Mouse (Mus musculus): ENCODE results near the gene Smarcc2. TPM values are rescaled to one million over a fixed set of nuclear protein-coding genes. Genes with fewer than 3 reads are reported as not detected.

Gene Smarcc2
- polyA plus RNA-seq, 1 experiment = 26.3 TPM

DNA sequence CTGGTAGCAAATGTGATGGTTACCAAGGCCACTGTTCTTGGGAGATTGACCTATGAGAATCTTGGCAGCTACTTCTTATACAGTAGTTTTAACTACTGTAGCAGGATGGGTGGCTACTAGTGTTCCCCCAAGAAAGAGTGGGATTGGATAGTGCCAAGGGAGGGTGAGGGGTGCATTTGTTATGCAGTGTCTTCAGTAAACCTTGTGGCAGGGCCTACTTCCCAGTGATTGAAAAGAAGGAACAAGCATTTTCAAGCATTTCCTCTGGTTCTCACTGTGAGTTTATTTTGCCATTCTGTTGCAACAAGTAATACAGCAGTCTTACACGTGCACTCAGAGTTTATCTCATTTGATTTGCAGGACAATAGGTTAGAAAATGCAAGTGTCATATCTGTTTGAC, 46.5 kb upstream of the Smarcc2 start:
- no peaks in the 10 kb centered on the region for H3K27me3 ChIP-seq (ENCODE audit: control insufficient read depth, insufficient read depth, low read length, poor library complexity, severe bottlenecking)
- H3K27ac ChIP-seq (ENCODE audit: insufficient read depth, low read length) = no peak overlapping the region
- H3K4me1 ChIP-seq (ENCODE audit: control insufficient read depth, insufficient read depth, low read length) = peaks cover 1% of the 10 kb centered on the region
- H3K9ac ChIP-seq (ENCODE audit: low read depth, poor library complexity, severe bottlenecking) = peak overlapping the region; percentile 77
- H3K36me3 ChIP-seq (ENCODE audit: control insufficient read depth, insufficient read depth, low read length, poor library complexity, severe bottlenecking) = peaks cover 15% of the 10 kb centered on the region
- no peak for TF ChIP-seq EP300 (IDR thresholded peaks at IDR 0.05; ENCODE audit: insufficient read depth, low read depth, low read length)
- TF ChIP-seq POLR2A (IDR thresholded peaks at IDR 0.05; ENCODE audit: insufficient read depth, low read length) = no peak
- no peak for TF ChIP-seq CTCF (IDR thresholded peaks at IDR 0.05; ENCODE audit: low read depth, low read length)
- H3K9me3 ChIP-seq (replicated peaks; ENCODE audit: control insufficient read depth, insufficient read depth, low read length, poor library complexity, severe bottlenecking) = no peaks in the 10 kb centered on the region
- no peak overlapping the region for H3K4me3 ChIP-seq (ENCODE audit: low read depth, low read length)

DNA sequence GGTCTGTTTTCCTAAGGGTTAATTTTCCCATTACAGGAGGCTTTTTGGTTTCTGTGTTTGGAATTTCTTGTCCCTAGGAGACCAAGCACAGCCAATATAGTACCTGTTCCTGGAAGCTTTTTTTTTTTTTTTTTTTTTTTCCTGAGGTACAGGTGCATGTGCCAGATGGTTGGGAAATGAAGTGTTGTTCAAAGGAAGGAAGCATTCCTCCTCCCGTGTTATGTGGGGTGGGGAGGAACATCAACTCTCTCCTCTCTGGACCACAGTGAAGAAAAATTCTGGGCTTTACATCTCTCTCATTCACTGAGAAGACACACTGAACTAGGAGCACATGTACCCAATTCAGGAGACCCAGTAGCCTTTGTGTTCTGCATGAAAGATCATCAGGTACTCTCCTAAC, 46.0 kb upstream of the Smarcc2 start:
- H3K4me3 ChIP-seq (ENCODE audit: low read depth, low read length) = no peak overlapping the region
- H3K36me3 ChIP-seq (ENCODE audit: control insufficient read depth, insufficient read depth, low read length, poor library complexity, severe bottlenecking) = peaks cover 15% of the 10 kb centered on the region
- TF ChIP-seq POLR2A (IDR thresholded peaks at IDR 0.05; ENCODE audit: insufficient read depth, low read length) = no peak
- no peak for TF ChIP-seq CTCF (IDR thresholded peaks at IDR 0.05; ENCODE audit: low read depth, low read length)
- no peak for TF ChIP-seq EP300 (IDR thresholded peaks at IDR 0.05; ENCODE audit: insufficient read depth, low read depth, low read length)
- H3K27me3 ChIP-seq (ENCODE audit: control insufficient read depth, insufficient read depth, low read length, poor library complexity, severe bottlenecking) = no peaks in the 10 kb centered on the region
- peaks cover 1% of the 10 kb centered on the region for H3K4me1 ChIP-seq (ENCODE audit: control insufficient read depth, insufficient read depth, low read length)
- H3K9ac ChIP-seq (ENCODE audit: low read depth, poor library complexity, severe bottlenecking) = no peak overlapping the region
- no peaks in the 10 kb centered on the region for H3K9me3 ChIP-seq (replicated peaks; ENCODE audit: control insufficient read depth, insufficient read depth, low read length, poor library complexity, severe bottlenecking)
- no peak overlapping the region for H3K27ac ChIP-seq (ENCODE audit: insufficient read depth, low read length)

DNA sequence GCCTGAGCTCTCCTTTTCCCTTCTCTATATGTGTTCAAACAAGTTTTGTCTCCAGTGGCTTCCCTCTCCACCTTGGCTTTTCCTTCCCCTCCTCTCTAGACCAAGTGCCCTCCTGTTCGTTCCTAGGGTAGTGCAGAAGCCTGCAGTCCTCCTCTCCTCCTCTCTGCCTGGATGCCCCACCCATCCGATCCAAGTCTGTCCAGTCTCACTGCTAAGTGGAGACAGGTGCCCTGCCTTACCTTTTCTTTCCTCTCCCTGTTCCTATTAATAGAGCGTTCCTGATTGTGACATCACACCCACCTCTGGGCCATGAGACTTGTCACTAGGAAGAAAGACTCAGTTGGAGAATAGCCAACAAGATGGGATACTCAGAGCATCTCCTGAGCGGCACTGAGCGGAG, 44.2 kb upstream of the Smarcc2 start:
- Histone ChIP-seq H3K9ac (ENCODE audit: low read depth, poor library complexity, severe bottlenecking) (no peak overlapping the region), H3K36me3 (ENCODE audit: control insufficient read depth, insufficient read depth, low read length, poor library complexity, severe bottlenecking) (peaks cover 21% of the 10 kb centered on the region), H3K27ac (ENCODE audit: insufficient read depth, low read length) (no peak overlapping the region), H3K9me3 (replicated peaks; ENCODE audit: control insufficient read depth, insufficient read depth, low read length, poor library complexity, severe bottlenecking) (no peaks in the 10 kb centered on the region), H3K4me3 (ENCODE audit: low read depth, low read length) (no peak overlapping the region), H3K27me3 (ENCODE audit: control insufficient read depth, insufficient read depth, low read length, poor library complexity, severe bottlenecking) (no peaks in the 10 kb centered on the region), H3K4me1 (ENCODE audit: control insufficient read depth, insufficient read depth, low read length) (no peaks in the 10 kb centered on the region)
- no peak for TF ChIP-seq POLR2A (IDR thresholded peaks at IDR 0.05; ENCODE audit: insufficient read depth, low read length)
- TF ChIP-seq CTCF (IDR thresholded peaks at IDR 0.05; ENCODE audit: low read depth, low read length) = no peak
- TF ChIP-seq EP300 (IDR thresholded peaks at IDR 0.05; ENCODE audit: insufficient read depth, low read depth, low read length) = no peak

DNA sequence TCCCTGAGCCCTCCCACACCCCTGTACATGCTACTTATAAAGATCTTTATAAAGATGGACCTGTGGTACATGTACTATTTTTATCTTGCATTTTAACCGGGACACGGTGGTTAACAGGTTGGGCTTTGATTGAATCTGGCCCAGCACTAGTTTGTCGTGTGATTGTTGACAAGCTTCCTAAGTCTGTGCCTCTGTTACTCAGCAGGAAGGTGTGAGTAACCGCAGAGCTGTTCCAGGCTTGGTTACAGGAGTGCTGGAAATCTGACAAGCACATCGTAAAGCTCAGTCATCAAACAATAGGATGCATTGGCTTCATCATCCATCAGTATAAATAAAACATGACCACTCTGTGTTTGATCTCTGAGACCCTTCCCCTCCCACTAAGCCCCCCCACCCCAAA, 36.6 kb upstream of the Smarcc2 start:
- peaks cover 22% of the 10 kb centered on the region for H3K36me3 ChIP-seq (ENCODE audit: control insufficient read depth, insufficient read depth, low read length, poor library complexity, severe bottlenecking)

DNA sequence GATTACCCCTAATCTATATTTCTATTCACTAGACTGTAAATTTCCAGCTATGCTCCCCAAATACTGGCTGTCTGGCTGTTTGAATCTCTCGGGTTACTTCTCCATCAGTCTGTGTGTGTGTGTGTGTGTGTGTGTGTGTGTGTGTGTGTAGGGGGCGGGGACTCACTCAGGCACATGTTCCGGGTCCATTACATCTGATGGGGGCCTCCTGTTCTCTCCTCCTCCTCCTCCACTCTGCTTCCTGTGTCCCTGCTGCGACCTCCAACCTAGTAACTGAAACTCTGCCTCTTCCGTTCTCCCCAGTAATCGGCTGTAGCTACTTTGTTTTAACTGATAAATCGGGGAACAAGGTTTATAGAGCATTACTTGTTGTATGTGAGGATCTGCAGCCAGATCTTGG, 34.4 kb upstream of the Smarcc2 start:
- no peaks in the 10 kb centered on the region for H3K9me3 ChIP-seq (replicated peaks; ENCODE audit: control insufficient read depth, insufficient read depth, low read length, poor library complexity, severe bottlenecking)
- H3K4me1 ChIP-seq (ENCODE audit: control insufficient read depth, insufficient read depth, low read length) = no peaks in the 10 kb centered on the region
- no peak overlapping the region for H3K9ac ChIP-seq (ENCODE audit: low read depth, poor library complexity, severe bottlenecking)
- no peaks in the 10 kb centered on the region for H3K27me3 ChIP-seq (ENCODE audit: control insufficient read depth, insufficient read depth, low read length, poor library complexity, severe bottlenecking)
- no peak overlapping the region for H3K4me3 ChIP-seq (ENCODE audit: low read depth, low read length)
- no peak overlapping the region for H3K27ac ChIP-seq (ENCODE audit: insufficient read depth, low read length)
- TF ChIP-seq EP300 (IDR thresholded peaks at IDR 0.05; ENCODE audit: insufficient read depth, low read depth, low read length) = no peak
- TF ChIP-seq CTCF (IDR thresholded peaks at IDR 0.05; ENCODE audit: low read depth, low read length) = no peak
- no peak for TF ChIP-seq POLR2A (IDR thresholded peaks at IDR 0.05; ENCODE audit: insufficient read depth, low read length)
- H3K36me3 ChIP-seq (ENCODE audit: control insufficient read depth, insufficient read depth, low read length, poor library complexity, severe bottlenecking) = peaks cover 23% of the 10 kb centered on the region

More for the DNA sequence above, 36.6 kb upstream of the Smarcc2 start:
- H3K27me3 ChIP-seq (ENCODE audit: control insufficient read depth, insufficient read depth, low read length, poor library complexity, severe bottlenecking) = no peaks in the 10 kb centered on the region
- no peak overlapping the region for H3K9ac ChIP-seq (ENCODE audit: low read depth, poor library complexity, severe bottlenecking)
- H3K27ac ChIP-seq (ENCODE audit: insufficient read depth, low read length) = no peak overlapping the region
- no peaks in the 10 kb centered on the region for H3K4me1 ChIP-seq (ENCODE audit: control insufficient read depth, insufficient read depth, low read length)
- no peak overlapping the region for H3K4me3 ChIP-seq (ENCODE audit: low read depth, low read length)
- no peaks in the 10 kb centered on the region for H3K9me3 ChIP-seq (replicated peaks; ENCODE audit: control insufficient read depth, insufficient read depth, low read length, poor library complexity, severe bottlenecking)
- no peak for TF ChIP-seq POLR2A (IDR thresholded peaks at IDR 0.05; ENCODE audit: insufficient read depth, low read length)
- no peak for TF ChIP-seq CTCF (IDR thresholded peaks at IDR 0.05; ENCODE audit: low read depth, low read length)
- no peak for TF ChIP-seq EP300 (IDR thresholded peaks at IDR 0.05; ENCODE audit: insufficient read depth, low read depth, low read length)

DNA sequence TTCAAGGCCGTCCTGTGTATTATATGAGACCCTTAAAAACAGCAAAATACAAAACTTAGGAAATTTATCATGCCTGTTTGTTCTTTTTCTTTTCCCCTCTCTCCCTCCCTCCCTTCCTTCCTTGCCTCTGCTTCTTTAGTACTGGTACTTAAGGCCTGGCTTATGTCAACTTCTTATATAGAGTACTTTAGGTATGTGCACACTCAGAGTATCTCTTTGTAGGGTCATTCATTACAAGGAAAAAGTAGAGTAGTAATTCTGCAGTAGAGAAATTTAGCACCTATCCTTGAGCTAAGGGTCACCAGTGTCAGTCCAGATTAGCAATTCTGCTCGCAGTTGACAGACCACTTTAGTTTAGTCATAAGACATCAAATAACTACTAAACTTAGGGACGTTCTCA, 33.8 kb upstream of the Smarcc2 start:
- H3K36me3 ChIP-seq (ENCODE audit: control insufficient read depth, insufficient read depth, low read length, poor library complexity, severe bottlenecking) = peaks cover 26% of the 10 kb centered on the region
- no peak overlapping the region for H3K9ac ChIP-seq (ENCODE audit: low read depth, poor library complexity, severe bottlenecking)
- H3K27ac ChIP-seq (ENCODE audit: insufficient read depth, low read length) = no peak overlapping the region
- H3K27me3 ChIP-seq (ENCODE audit: control insufficient read depth, insufficient read depth, low read length, poor library complexity, severe bottlenecking) = no peaks in the 10 kb centered on the region
- TF ChIP-seq EP300 (IDR thresholded peaks at IDR 0.05; ENCODE audit: insufficient read depth, low read depth, low read length) (no peak), CTCF (IDR thresholded peaks at IDR 0.05; ENCODE audit: low read depth, low read length) (no peak), POLR2A (IDR thresholded peaks at IDR 0.05; ENCODE audit: insufficient read depth, low read length) (no peak)
- H3K4me1 ChIP-seq (ENCODE audit: control insufficient read depth, insufficient read depth, low read length) = no peaks in the 10 kb centered on the region
- H3K9me3 ChIP-seq (replicated peaks; ENCODE audit: control insufficient read depth, insufficient read depth, low read length, poor library complexity, severe bottlenecking) = no peaks in the 10 kb centered on the region
- no peak overlapping the region for H3K4me3 ChIP-seq (ENCODE audit: low read depth, low read length)

All from ES-Bruce4 (cell line).